Mouse (Mus musculus) myocyte (in vitro differentiated cells): ENCODE measurements around the gene Slc44a1.

Experiments used
- MAX ChIP-seq: IDR thresholded peaks from one replicate; pipeline ENCODE4 v1.6.1; 2011; ENCODE audit warnings: low read depth, mild to moderate bottlenecking, control low read depth
- MYOD1 ChIP-seq, 3 experiments: IDR thresholded peaks; one replicate each; pipeline ENCODE4 v1.6.1; 2011; ENCODE audit warnings: control low read depth in 2 of 3, low read depth in 2 of 3, mild to moderate bottlenecking in 2 of 3, moderate library complexity in 1 of 3; ENCODE audit not compliant: insufficient read length in 2 of 3, control insufficient read depth in 1 of 3
- MYOG ChIP-seq, 3 experiments: IDR thresholded peaks; one replicate each; pipeline ENCODE4 v1.6.1; 2011; ENCODE audit warnings: control low read depth in 2 of 3, low read depth in 2 of 3, mild to moderate bottlenecking in 2 of 3; ENCODE audit not compliant: insufficient read length in 2 of 3, control insufficient read depth in 1 of 3, insufficient read depth in 1 of 3
- POLR2A ChIP-seq: IDR thresholded peaks from one replicate; pipeline ENCODE4 v1.6.1; 2011; ENCODE audit warnings: low read depth, mild to moderate bottlenecking, control low read depth, moderate library complexity; ENCODE audit not compliant: insufficient read length
- POLR2AphosphoS2 ChIP-seq: IDR thresholded peaks from one replicate; pipeline ENCODE4 v1.6.1; 2011; ENCODE audit warnings: low read depth, control low read depth; ENCODE audit not compliant: insufficient read length
- REST ChIP-seq: IDR thresholded peaks from one replicate; pipeline ENCODE4 v1.6.1; 2011; ENCODE audit warnings: mild to moderate bottlenecking, control low read depth, moderate library complexity; ENCODE audit not compliant: insufficient read depth, insufficient read length
- TCF12 ChIP-seq: IDR thresholded peaks from one replicate; pipeline ENCODE4 v1.6.1; 2011; ENCODE audit warnings: mild to moderate bottlenecking, control low read depth; ENCODE audit not compliant: poor library complexity, insufficient read depth, severe bottlenecking
- USF1 ChIP-seq: IDR thresholded peaks from one replicate; pipeline ENCODE4 v1.6.1; 2011; ENCODE audit warnings: low read depth, mild to moderate bottlenecking, control low read depth, moderate library complexity

- no peak for TF ChIP-seq POLR2A
- TF ChIP-seq POLR2AphosphoS2 = no peak
- no peak for TF ChIP-seq REST
- TF ChIP-seq TCF12 = no peak
- no peak for TF ChIP-seq MYOG (IDR thresholded peaks at IDR 0.05; ENCODE audit: control insufficient read depth in 1 of 3, insufficient read depth in 1 of 3, insufficient read length in 2 of 3, low read depth in 2 of 3)
- no peak for TF ChIP-seq MYOD1 (IDR thresholded peaks at IDR 0.05; ENCODE audit: control insufficient read depth in 1 of 3, insufficient read length in 2 of 3, low read depth in 2 of 3)
- TF ChIP-seq USF1 = no peak
- no peak for TF ChIP-seq MAX
Measured at GRCm38 (mm10) chr4:53600462-53600861, 160.2 kb downstream of the Slc44a1 start.
